Mouse (Mus musculus) lung, postnatal 14 days (tissue): Measurements from ENCODE around the gene Chtop.
A peak's percentile ranks its signal among the peaks of the same experiment; 100 is the strongest.

ENCODE experiments used
- DNase-seq: peaks from one replicate; pipeline ENCODE4 v3.0.0; 2021

Chtop gene

DNA sequence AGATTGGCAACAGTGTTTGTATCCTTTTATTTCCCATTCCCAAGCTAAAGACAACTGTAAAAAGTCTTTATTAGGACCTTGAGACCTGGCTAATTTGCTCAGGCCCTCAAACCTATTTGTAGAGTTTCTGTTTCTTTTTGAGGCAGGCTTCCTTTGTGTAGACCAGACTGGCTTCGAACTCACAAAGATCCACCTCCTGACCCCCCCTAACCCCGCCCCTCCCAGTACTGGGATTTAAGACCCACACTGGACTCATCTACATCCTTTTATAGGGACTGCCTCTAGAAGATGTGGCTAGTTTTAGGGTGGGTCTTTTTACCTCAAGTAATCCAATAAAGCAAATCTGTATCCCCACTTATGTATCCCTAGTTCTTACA lies 437 bp upstream of the Chtop start:
- DNase-seq, result no peak

DNA sequence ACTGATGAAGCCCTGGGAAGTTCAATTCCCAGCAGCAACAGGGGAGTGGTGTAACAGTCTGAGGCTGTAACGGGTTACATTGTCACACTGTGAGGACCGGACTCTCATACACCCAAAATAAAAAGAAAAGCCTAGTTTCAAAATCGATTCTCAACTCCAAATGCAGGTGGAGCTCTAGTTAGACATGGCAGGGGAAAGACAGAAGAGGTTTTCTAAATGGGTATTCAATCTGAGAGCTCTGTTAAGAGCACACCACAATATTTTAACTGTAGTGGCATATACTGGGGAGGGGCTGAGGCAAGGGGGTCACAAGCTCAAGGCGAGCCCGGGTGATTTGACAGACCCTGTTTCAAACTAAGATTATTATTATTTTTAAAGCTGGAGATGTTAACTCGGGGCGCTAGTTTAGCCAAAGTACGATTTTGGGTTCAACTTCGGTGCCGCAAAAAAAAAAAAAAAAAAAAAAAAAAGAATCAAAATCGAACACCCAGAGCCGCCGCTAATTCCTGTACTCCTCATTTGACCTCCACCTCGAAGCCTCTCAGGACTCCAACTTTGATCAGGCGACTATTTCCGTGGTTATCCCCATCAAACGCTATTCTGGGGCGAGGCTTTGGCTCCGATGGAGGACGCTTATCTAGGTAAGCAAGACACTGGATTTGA lies 880 bp downstream of the Chtop start:
- DNase-seq, result no peak

DNA sequence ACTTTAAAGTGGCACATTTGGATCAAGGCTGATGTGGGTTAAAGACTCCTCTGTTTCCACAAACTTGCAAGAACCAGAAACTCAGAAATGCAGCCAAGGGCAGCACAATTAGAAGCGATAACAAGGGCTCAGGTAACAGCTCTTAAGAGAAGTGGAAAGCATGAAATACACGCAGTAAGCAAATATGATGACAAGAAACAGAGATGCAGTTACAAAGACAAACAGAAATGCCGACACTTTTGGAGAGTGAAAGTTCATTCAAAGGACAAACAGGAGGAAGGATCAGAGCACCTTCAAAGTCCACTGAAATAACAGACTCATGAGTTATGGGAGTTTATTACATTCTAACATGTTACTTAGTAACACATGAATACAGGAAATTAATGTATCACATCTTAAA lies 2.9 kb downstream of the Chtop start:
- no peak for DNase-seq

DNA sequence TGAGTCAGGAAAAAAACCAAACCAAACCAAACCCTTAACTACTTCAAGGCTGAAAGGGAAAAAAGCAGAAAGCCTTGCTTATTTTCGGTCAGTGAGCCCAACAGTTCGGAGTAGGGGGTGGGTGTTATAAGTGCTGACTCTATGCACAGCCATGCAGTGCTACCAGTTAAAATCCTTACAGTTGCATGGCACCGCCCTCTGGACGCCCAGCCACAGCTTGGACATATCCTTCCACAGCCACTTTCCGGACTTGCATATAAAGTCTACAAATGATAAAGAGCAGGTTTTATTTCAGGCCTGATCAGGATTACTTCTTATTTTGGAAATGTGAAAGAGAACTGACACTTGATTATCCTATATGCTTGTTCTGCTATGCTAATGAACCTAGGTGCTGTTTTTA lies 4.1 kb downstream of the Chtop start:
- no peak for DNase-seq

DNA sequence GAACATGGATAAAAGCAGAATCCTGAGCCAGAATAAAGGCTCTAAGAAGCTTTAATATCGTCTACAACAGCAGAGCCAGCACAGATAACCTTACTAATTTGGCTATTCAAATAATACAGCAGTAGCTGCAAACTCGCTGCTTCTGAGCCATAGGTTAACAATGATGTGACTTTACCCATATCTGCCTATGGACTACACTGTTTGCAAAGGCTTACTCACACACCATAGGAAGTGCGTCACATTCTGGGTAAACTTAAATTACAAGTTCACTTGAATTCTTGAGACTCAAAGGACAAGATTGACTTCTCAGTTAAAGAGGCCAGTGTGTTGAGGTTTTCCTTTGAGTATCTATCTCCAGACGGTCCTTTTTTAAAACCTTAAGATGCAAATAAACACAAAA lies 5.9 kb downstream of the Chtop start:
- no peak for DNase-seq

DNA sequence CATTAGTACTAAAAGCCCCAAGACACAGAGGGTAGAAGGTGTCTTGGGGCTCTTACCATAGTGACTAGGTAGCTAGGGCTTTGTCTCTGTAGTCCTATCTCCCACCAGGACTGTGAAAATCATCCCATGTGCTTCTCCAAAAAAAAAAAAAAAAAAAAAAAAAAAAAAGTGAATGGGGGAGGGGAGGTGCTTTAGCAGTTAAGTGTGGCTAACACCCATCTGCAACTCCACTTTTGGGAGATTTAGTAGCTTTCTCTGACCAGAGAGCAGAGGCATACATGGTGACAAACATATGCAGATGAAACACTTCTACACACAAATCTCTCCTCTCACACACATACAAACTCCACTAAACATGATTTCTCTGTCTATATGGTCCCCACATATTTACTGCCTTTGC lies 11.7 kb downstream of the Chtop start:
- DNase-seq, result no peak

DNA sequence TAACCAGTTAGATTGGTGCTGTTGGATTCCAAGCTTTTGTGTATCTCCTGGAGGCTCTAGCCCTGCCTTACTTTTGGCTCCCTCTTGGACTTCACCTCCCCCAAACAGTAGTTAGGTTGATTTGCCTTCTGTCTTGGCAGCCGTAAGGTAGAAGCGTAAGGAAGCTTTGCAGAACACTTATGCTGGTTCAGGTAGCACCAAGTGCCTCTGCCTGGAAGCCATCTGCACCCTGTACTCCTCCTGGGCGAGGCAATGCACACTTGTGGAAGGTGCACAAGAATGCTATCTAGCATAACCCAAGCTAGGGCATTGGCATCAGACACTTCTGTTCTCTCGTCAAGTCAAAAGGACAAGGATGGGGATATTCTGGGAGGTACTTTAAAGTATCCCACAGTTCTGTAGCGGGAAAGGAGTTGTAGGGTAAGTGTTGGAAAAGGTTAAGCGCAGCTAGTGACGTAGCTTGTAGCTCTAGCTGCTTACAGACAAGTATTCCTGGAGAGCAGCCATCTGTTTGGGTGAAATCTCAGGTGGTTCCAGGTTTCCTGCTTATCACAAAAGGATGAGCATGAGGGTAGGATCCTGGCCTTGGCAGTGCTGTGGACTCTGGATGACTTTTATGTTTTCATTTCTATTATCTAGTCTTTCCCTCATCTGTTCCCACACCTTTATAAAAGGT lies 13.3 kb downstream of the Chtop start:
- DNase-seq, result no peak

DNA sequence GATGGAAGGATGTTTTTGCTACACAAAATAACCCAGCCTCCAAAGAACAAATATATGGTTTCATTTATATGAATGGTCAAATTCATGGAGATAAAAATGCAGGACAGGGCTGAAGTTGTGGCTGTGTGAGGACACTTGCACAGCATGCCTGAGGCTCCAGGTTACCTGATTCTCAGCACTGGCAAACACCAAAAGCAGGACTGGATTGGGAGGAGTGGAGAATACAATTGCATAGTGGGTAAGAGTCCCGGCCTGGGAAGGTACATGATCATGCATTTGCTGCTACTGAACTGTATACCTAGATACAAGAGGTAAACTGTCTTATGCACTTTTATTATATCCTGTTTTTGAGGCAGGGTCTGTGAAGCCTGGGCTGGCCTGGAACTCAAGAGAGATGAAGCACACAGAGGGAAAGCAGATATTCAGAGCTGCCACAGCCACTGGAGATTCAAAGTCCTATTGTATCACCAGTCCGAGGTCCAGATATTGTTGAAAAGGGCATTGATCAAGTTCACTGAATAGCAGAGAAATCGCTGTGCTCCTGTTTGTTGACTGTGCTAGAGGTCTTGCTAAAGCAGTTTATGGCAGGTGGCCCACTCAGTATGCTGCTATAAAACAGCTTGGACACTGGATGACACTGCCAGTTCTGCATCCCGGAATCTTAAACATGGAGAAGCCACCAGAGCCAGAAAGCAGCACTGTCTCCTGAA lies 15.3 kb downstream of the Chtop start:
- DNase-seq, result no peak

DNA sequence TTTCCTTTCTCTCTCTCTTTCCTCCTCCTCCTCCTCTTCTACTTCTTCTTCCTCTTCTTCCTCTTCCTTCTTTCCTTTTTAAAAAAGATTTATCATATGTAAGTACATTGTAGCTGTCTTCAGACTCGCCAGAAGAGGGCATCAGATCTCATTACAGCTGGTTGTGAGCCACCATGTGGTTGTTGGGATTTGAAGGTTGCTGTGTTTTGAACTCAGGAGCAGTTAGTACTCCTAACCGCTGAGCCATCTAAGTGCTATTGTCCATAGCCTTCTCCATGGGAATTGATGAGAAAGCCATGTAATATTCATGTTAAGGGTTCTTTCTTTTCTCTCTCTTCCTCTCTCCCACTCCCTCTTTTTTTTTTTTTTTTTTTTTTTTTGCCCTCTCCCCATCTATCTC lies 17.9 kb downstream of the Chtop start:
- DNase-seq, result peak; percentile 45

DNA sequence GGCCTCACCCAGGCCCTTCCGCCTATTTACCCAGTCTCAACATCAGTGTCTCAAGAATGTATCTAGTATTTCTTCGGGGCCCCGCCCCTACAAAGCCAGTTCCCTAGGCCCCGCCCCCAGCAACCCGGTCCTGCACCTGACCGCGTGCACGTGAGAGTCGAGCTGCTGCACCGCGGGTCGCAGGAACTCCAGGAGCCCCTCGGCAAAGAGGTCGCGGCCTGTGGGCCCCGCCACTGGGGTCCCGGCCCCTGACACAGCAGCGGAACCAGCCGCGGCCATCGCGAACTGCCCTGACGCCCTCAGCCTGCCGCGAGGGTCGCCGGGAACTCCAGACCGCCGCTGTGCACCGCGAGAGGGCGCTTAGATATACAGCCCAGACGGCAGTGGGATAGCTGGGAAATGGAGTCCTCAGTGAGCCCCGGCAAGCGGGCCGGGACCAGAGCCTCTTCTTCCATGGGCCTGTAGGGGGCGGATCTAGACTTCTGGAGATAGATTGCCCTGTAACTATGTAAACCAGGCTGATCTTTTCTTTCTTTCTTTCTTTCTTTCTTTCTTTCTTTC lies 18.5 kb downstream of the Chtop start, which contains the start of gene Snapin:
Gene Snapin (minus strand): TSS at position 338 of the 561 bp plus-strand sequence.
- DNase-seq, result peak; percentile 97

DNA sequence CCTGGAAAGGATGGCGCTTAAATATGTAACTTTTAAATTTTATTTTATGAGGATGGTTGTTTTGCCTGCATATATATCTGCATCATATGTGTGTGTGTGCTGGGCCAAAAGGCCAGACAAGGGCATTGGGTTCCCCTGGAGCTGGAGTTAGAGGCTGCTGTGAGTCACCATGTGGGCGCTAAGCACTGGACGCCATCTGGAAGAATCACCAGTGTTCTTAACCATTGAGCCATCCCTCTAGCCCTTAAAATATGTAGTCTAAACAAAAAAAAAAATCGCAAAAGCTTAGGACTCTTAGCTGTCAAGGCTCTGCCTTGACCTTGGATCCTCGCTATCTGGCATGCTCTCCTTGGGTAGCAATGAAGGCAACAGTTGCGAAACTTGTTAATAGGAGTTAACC lies 20.7 kb downstream of the Chtop start:
- DNase-seq, result no peak

DNA sequence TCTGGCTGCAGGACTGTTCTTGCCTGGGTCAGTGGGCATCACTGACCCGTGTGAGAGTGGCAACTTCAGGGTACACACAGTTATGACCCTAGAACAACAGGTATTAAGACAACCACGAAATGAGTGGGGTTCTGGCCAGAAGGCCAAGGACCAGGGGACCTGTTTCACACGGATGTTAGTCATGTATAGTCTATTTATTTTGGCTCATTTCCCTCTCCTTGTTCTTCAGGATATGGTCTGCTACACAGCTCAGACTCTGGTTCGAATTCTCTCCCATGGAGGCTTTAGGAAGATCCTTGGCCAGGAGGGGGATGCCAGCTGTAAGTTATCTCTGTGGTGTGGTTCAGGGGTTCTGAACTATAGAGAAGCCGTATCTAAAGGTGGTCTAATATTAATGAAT lies 22.3 kb downstream of the Chtop start:
- DNase-seq, result no peak

DNA sequence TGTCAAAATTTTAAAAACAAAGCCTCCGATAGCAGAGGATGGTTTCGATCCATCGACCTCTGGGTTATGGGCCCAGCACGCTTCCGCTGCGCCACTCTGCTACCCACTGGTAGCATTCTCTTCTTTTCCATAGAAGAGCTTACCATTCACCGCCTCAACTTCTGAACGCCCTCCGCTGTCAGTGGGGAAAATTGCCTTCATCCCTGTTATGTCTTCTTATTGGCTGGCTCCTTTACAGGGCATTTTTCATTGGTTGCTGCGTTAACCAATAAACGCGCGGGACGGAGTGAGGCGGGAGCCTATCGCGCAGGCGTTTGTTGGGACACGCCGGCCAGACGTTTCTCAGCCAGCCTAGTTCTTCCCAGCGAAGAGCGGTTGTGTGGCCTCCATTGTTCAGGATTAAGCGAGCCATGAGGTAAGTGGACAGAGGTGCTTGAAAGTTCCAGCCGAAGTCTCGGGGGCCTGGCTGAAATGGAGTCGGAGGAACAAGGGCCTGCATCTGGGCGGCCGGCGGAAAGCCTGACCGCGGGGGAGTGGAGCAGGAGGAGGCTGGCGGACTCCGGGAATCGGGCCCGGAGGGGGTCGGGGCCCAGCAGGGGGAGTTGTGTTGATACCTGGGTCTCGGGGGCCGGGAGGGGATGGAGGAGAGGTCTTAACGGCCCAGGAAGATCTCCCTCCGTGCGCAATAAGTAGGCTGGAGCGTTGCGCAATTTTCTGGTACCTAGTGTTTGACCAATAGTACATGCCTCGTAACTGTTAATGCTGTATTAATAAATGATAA lies 33.3 kb downstream of the Chtop start, which contains the start of gene Ilf2:
Gene Ilf2 (plus strand): TSS at position 296 of the 781 bp plus-strand sequence.
- DNase-seq, result peak; percentile 96

DNA sequence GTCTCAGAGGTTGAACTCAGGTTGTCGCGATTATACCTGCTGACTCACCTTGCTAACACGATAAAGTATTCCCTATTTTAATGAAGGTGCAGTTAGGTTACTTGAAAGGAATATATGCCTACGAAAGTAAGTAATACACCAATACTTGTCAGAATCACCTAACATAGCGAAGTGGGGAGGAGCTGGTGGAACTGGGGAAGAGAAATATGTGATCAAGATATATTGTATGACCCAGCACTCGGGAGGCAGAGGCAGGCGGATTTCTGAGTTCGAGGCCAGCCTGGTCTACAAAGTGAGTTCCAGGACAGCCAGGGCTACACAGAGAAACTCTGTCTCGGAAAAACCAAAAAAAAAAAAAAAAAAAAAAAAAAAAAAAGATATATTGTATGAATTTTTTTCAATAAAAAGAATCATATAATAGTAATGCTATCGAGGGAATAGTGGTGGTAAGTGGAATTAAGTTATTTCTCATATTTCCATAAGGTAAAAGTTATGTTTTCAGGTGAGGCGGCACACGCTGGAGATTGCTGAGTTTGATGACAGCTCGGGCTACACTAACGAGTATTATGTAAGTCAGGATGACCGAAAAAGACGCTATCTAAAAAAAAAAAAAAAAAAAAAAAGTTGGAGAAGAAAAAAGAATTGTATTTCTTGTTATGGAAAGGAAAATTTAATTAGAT lies 34.0 kb downstream of the Chtop start:
- no peak for DNase-seq

DNA sequence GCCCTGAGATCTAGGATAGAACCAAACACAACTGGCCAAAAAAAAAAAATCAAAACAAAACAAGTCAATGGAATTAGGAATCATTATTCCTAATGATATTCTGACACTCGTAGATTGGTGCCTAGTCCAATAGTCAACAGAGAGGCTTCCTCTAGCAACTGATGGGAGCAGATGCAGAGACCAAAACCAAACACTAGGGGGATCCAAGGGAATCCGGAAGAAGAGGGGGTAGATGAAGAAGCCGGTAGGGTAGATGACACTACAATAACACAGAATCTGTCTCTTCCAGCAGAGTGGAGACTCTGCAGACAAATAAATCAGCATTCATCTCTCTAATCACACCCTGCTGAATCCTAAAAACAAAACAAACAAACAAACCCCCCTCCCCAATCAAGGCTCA lies 37.1 kb downstream of the Chtop start:
- peak; percentile 71 for DNase-seq

DNA sequence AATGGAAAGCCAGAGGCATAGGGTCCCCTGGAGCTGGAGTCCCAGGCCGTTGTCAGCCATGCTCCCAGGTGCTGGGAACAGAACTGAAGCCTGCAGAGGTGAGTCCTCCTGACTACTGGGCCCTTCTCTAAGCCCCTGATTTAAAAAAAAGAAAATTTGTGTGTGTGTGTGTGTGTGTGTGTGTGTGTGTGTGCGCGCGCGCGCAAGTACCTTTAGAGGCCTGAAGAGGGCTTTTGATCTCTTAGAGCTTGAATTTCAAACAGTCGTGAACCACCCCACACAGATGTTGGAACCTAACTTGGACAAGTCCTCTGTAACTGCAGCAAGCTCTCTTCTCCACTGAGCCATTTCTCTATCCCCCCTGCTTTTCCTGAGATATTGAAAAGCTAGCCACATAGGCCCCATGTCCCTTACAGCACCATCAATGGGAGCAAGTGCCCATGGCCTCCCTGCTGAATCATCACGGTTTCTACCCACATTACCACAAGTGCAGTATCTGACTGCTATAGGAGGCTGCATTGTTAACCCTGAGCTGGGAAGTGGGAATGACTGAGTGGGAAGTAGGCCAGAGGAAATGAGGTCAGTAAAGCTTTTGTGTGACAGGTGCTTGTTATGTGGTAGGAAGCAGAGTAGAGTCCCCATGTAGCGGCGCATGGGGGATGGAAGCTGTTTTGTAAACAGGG lies 41.5 kb downstream of the Chtop start:
- no peak for DNase-seq

DNA sequence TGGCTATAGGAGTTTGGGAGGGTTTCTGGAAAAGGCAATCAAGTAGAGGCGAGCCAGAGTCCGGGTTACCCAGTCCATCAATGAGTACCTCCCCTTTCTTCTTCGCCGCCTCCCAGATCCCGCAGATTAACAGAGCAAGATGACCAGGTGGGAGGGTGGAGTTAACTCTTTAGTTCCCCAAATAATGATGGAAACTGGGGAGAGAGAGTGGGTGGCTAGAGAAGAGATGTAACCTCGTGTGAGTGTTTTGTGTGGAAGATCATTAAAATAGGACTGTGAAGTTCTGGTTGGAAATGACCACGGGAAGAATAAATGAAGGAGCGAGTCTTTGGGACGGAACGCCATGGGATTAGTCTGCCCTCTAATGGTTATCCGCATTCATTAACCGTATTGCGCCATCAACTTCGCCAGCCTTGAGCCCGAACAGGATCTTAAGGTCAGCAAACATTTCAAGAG lies 43.0 kb downstream of the Chtop start:
- DNase-seq, result peak; percentile 75

DNA sequence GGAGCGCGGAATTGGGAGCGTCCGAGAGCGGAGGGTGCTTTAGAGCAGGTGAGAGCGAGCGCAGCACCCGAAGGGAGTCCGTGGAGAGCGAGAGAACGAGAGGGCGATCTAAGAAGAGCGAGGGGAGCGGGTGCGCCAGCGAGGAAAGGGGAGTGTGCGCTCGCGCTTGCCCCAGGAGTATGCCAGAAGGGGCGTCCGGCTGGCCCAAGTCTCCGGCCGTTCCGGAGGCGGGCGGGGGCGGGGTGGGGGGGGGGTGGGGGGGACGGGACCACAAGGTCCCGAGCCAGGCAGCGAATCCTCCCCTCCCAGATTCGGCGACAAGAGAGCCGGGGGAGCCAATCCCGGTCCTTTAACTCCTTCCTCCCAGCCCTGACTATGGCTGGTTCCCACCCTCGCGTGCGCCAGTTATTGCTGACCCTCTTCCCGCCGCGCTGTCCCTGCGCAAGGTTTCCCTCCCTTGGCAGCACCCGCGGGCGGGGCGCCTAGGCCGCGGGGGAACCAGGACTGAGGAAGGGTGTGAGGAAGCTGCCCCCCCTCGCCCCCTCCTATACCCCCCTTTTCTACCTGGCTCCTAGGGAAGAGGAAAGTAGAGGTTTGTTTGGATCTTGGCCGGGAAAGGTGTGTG lies 43.5 kb downstream of the Chtop start, which contains the start of gene Npr1:
Gene Npr1 (minus strand): TSS at position 181 of the 625 bp plus-strand sequence.
- DNase-seq, result peak; percentile 65

DNA sequence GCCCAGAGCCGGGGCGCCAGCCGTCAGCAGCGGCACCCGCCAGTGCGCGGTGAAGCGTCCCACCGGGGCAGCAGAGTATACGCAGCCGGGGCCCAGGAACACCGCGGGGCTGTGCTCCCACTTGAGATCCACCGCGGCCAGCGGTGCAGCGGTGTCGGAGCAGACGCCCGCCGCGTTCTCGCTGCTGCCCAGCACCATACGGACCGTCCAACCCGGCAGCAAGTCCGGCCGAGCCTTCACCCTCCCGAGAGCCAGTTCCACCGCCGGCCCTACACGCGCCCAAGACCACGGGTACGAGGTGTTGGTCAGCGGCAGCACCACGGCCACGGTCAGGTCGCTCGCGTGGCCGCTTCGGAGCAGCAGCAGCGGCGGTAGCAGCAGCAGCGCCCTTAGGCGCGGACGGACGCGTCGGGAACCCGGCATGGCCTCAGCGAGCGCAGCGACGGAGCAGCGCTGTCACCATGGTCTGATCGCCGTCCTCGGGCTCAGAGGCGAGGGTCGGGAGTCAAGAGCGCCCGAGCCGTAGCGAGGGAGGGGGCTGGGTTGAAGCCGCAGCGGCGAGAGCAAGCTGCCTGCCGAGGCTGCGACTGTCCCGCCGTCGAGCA lies 44.1 kb downstream of the Chtop start:
- peak; percentile 39 for DNase-seq

DNA sequence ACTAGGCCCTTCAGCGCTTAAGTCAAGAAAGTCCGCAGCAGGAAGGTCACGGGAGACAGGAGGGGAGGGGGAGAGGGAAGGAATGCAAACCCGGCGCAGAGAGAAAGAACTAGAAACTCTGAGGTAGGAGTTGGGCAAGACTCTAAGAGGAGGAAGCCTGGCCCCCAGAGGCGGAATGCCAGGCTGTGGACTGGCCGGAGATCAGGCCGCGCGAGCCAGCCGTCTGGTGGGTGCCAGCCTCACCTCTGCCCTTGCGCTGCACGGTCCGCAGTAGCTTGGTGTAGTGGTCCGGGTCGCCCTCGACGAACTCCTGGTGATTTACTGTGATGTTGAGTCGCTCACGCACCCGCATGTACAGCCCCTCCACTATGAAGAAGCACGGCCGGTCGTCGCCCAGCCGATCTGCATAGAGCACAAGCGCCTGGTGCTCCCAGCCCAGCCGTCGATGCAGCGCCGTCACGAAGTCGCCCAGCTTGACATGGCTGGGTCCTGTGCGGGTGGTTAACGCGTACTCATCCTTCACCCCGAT lies 44.7 kb downstream of the Chtop start:
- peak; percentile 67 for DNase-seq
